Mouse (Mus musculus) olfactory bulb, adult 2 months (tissue): Measurements from ENCODE around the gene Cop1. TPM values are rescaled to one million over a fixed set of nuclear protein-coding genes. Genes with fewer than 3 reads are reported as not detected.

Experiments used
- H3K27ac ChIP-seq: fragments of 200-500 bp; 2 replicates; pipeline ENCODE4 v1.5.1; 2012; ENCODE audit warnings: low read depth, low read length; ENCODE audit not compliant: insufficient read depth
- H3K4me1 ChIP-seq: fragments of 200-500 bp; 2 replicates; pipeline ENCODE4 v1.6.1; 2012; ENCODE audit warnings: low read length; ENCODE audit not compliant: control insufficient read depth, insufficient read depth
- H3K4me3 ChIP-seq: fragments of 200-500 bp; 2 replicates; pipeline ENCODE4 v1.5.1; 2012; ENCODE audit warnings: mild to moderate bottlenecking, low read depth, low read length, moderate library complexity; ENCODE audit not compliant: insufficient read depth
- CTCF ChIP-seq: fragments of 200-500 bp; IDR thresholded peaks from 2 replicates; pipeline ENCODE4 v1.5.1; 2012; ENCODE audit warnings: low read depth, mild to moderate bottlenecking, low read length, moderate library complexity; ENCODE audit not compliant: insufficient read depth
- POLR2A ChIP-seq: fragments of 200-500 bp; IDR thresholded peaks from 2 replicates; pipeline ENCODE4 v1.6.1; 2012; ENCODE audit warnings: mild to moderate bottlenecking, low read depth, low read length, moderate library complexity; ENCODE audit not compliant: insufficient read depth
- WGBS: fragments of 180-500 bp; shearing (Covaris S2); methylation state at CpG from one replicate; pipeline ENCODE4 v1.1.7; 2018; 5-methylcytosine and 5-hydroxymethylcytosine counted together
- polyA plus RNA-seq: library from polyadenylated mRNA; stranded (reverse); fragments of >200 nt; gene quantifications from 2 replicates; pipeline ENCODE4 v1.2.4, GENCODE M21; 2012; ENCODE audit warnings: low replicate concordance; ENCODE audit not compliant: missing spikeins, insufficient read depth, insufficient read length

Gene Cop1
- polyA plus RNA-seq, 1 experiment = not detected

DNA sequence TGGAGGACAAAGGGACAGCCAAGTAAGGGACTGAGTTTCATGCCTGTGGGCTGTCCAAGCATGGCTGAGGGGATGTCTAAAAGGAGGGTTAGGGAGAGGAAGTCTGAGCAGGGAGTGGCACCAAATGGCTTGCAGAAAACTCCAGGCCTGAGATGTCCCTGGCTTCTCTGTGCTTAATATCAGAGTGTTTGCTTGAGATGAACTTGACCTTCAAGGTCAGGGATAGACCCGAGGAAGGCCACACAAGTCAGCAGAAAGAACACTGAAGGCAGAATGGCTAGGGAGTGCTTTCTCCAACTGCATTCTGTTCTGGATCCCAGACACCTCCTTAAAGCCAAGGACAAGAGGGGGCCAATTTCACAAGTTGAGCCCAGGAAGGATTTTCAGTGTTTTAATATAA, 161.8 kb downstream of the Cop1 start:
- no peak for TF ChIP-seq CTCF
- no peak for TF ChIP-seq POLR2A
- peaks cover 17% of the 10 kb centered on the region for H3K4me1 ChIP-seq
- 85% methylated on average over 1 of the region's 1 CpGs for WGBS

DNA sequence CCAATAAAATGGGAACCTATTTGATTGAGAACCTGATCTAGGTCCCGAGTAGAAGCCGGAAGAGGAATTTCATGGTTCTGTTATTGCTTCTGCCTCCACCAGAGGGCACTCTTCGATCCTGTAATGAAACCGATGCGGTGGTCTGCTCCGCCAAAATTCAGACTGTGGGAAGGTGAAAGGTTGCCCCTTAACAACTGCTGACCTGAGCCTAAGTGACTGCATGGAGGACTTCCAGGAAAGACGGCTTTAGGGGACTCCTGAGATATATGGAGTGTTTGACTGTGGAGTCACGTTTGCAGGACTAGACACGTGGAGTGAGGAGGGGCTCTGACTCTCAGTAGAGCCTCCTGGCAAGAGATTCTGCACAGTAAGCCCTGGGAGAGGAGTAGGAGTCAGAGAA, 164.4 kb downstream of the Cop1 start:
- Histone ChIP-seq H3K4me1 (peaks cover 17% of the 10 kb centered on the region), H3K27ac (no peak overlapping the region), H3K4me3 (peak overlapping the region; percentile 28; the same call in 1 of the 2 replicates)
- TF ChIP-seq POLR2A (no peak), CTCF (peak; percentile 82)
- WGBS = 3% methylated on average over 9 of the region's 9 CpGs

More for the DNA sequence above, 161.8 kb downstream of the Cop1 start:
- no peak overlapping the region for H3K4me3 ChIP-seq
- peak overlapping the region; percentile 62 for H3K27ac ChIP-seq
